1 mouse cellular context compared by ENCODE assay signal in genomic region chr11:98606763-98607162, GRCm38 (mm10).
TF ChIP-seq lines count a peak whose summit lies in the region.

No protein-coding gene starts in this region.

TF ChIP-seq in CH12.LX, 34 proteins besides CTCF, POLR2A, EP300 and RAD21 (continued from another document):
- TF ChIP-seq HCFC1 (IDR thresholded peaks at IDR 0.05; ENCODE audit: low read depth, low read length) (0 out of 2 replicates have a peak, but pooled peaks have one; percentile 9), USF1 (IDR thresholded peaks at IDR 0.05; ENCODE audit: low read depth, low read length) (no peak), ELF1 (IDR thresholded peaks at IDR 0.05; ENCODE audit: low read depth, low read length) (0 out of 2 replicates have a peak, but pooled peaks have one; percentile 26), IRF4 (IDR thresholded peaks at IDR 0.05; ENCODE audit: low read depth, low read length) (0 out of 2 replicates have a peak, but pooled peaks have one; percentile 37), JUN (IDR thresholded peaks at IDR 0.05; ENCODE audit: insufficient read depth, low read depth, low read length) (no peak), SMC3 (IDR thresholded peaks at IDR 0.05; ENCODE audit: low read depth, low read length) (peak; percentile 87), ZNF384 (IDR thresholded peaks at IDR 0.05; ENCODE audit: low read depth, low read length) (no peak), CHD1 (IDR thresholded peaks at IDR 0.05; ENCODE audit: low read depth, low read length) (no peak), MAFK (IDR thresholded peaks at IDR 0.05; ENCODE audit: insufficient replicate concordance, low read length) (no peak), BHLHE40 (IDR thresholded peaks at IDR 0.05; ENCODE audit: low read depth, low read length) (no peak), KAT2A (IDR thresholded peaks at IDR 0.05; ENCODE audit: insufficient replicate concordance, low read length) (no peak), MAZ (IDR thresholded peaks at IDR 0.05; ENCODE audit: low read depth, low read length) (no peak), NRF1 (IDR thresholded peaks at IDR 0.05; ENCODE audit: low read depth, low read length) (no peak), JUND (conservative IDR thresholded peaks at IDR 0.05; ENCODE audit: low read depth, low read length) (no peak), PAX5 (IDR thresholded peaks at IDR 0.05; ENCODE audit: low read length) (no peak), TBP (conservative IDR thresholded peaks at IDR 0.05; ENCODE audit: low read depth, low read length) (no peak), POLR2AphosphoS2 (IDR thresholded peaks at IDR 0.05; ENCODE audit: low read depth, low read length) (no peak), ZC3H11A (IDR thresholded peaks at IDR 0.05; ENCODE audit: low read depth, low read length) (no peak), MAX (IDR thresholded peaks at IDR 0.05; ENCODE audit: low read length) (no peak), TCF12 (IDR thresholded peaks at IDR 0.05; ENCODE audit: low read depth, low read length) (no peak), SIN3A (IDR thresholded peaks at IDR 0.05; ENCODE audit: low read length) (no peak), ETS1 (conservative IDR thresholded peaks at IDR 0.05; ENCODE audit: low read depth, low read length) (no peak), ZKSCAN1 (IDR thresholded peaks at IDR 0.05; ENCODE audit: borderline replicate concordance, low read depth, low read length) (no peak), USF2 (conservative IDR thresholded peaks at IDR 0.05; ENCODE audit: low read depth, low read length) (no peak), MXI1 (IDR thresholded peaks at IDR 0.05; ENCODE audit: low read depth, low read length) (no peak), GABPA (IDR thresholded peaks at IDR 0.05; ENCODE audit: insufficient replicate concordance, low read depth, low read length) (no peak), ZMIZ1 (IDR thresholded peaks at IDR 0.05; ENCODE audit: low read depth, low read length) (no peak)
TF ChIP-seq in CH12.LX: peak in this region for 5.
